Mouse (Mus musculus): ENCODE data around the gene Jpt1. TPM values are rescaled to one million over a fixed set of nuclear protein-coding genes. Genes with fewer than 3 reads are reported as not detected.
A peak's percentile ranks its signal among the peaks of the same experiment; 100 is the strongest.
"Not testable (repeated sequence)": the region's sequence is repeated elsewhere in the genome, so short reads cannot be mapped to it uniquely, and the experiment has no call there.

Jpt1 gene
- polyA plus RNA-seq, 1 experiment from 2014 or later: 592 TPM

GRCm38 (mm10) chr11:115481553-115482259 lies 32.5 kb downstream of the Jpt1 start:
- no peak for DNase-seq (ENCODE audit: low spot score)
- Histone ChIP-seq H3K27me3 (replicated peaks; ENCODE audit: low read depth, poor library complexity, severe bottlenecking) (no peaks in the 10 kb centered on the region), H3K27ac (replicated peaks) (no peak overlapping the region), H3K4me3 (no peak overlapping the region), H3K36me3 (replicated peaks) (peaks cover 18% of the 10 kb centered on the region), H3K9me3 (no peaks in the 10 kb centered on the region), H3K4me1 (peaks cover 31% of the 10 kb centered on the region)
- WGBS: 81% methylated on average over 6 of the region's 6 CpGs

DNA sequence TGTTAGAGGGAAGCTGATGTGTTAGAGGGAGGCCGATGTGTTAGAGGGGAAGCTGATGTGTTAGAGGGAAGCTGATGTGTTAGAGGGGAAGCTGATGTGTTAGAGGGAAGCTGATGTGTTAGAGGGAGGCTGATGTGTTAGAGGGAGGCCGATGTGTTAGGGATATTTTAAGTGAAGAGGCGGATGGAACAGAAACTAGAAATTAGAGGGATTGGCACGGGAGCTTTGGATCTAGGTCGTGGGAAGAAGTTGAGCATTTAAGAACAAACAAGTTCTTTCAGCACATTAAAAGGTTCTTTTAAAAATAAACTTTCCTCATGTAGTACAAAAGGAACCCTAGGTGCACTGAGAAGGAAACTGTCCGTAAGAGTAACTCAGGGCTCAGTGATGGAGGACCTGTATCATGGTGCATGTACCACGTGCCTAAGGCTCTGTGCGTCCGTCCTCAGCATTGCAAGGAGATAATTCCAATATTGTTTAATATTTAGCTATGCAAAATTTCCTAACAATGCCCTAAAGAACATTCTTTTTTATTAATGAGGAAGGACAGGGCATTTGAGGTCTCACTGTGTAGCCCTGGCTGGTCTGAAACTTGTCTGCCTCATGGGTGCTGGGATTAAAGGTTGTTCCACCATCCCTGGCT lies 35.8 kb downstream of the Jpt1 start:
- peaks cover 42% of the 10 kb centered on the region for H3K4me1 ChIP-seq
- no peak overlapping the region for H3K27ac ChIP-seq (replicated peaks)
- H3K36me3 ChIP-seq (replicated peaks): peaks cover 9% of the 10 kb centered on the region; the same call in 1 of the 2 replicates
- H3K27me3 ChIP-seq (replicated peaks; ENCODE audit: low read depth, poor library complexity, severe bottlenecking): no peaks in the 10 kb centered on the region
- WGBS: 88% methylated on average over 9 of the region's 9 CpGs
- no peaks in the 10 kb centered on the region for H3K9me3 ChIP-seq
- H3K4me3 ChIP-seq: no peak overlapping the region
- DNase-seq (ENCODE audit: low spot score): no peak

DNA sequence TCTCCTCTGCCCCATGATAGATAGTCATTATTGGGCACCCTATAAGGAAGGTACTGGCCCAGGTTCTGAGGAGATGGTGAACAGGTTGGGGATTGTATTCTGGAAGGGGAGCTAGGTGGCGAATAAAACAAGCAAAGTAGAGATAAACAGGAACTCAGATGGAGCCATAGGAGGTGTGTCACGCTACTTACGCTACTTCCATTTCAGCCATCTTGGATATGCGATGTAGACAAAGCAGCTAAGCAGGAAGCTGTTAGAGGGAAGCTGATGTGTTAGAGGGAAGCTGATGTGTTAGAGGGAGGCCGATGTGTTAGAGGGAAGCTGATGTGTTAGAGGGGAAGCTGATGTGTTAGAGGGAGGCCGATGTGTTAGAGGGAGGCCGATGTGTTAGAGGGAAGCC lies 36.8 kb downstream of the Jpt1 start:
- H3K9me3 ChIP-seq; H3K27ac ChIP-seq (replicated peaks); H3K36me3 ChIP-seq (replicated peaks); H3K27me3 ChIP-seq (replicated peaks; ENCODE audit: low read depth, poor library complexity, severe bottlenecking); DNase-seq (ENCODE audit: low spot score): not testable (repeated sequence)
- Histone ChIP-seq H3K4me1 (peaks cover 50% of the 10 kb centered on the region), H3K4me3 (0 out of 2 replicates have a peak overlapping the region, but pooled peaks have one; percentile 1)
- 87% methylated on average over 7 of the region's 7 CpGs for WGBS

DNA sequence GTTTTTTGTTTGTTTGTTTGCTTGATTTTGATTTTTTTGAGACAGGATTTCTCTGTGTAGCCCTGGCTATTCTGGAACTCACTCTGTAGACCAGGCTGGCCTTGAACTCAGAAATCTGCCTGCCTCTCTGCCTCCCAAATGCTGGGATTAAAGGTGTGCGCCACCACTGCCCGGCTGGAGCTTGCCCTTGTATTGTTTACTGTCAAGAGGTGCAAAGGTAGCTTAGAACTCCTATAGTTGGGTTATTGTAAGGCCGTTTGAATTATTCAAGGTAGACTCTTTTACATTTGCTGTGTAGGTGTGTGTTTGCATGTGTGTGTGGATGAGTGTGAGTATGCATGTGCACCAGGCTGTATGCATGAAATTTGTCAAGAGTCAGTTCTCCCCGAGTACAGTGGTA lies 37.6 kb downstream of the Jpt1 start:
- H3K4me1 ChIP-seq: peaks cover 55% of the 10 kb centered on the region
- not testable (repeated sequence) for H3K36me3 ChIP-seq (replicated peaks); DNase-seq (ENCODE audit: low spot score); H3K9me3 ChIP-seq; H3K27ac ChIP-seq (replicated peaks); H3K27me3 ChIP-seq (replicated peaks; ENCODE audit: low read depth, poor library complexity, severe bottlenecking)
- WGBS: 85% methylated on average over 4 of the region's 4 CpGs
- peak overlapping the region; percentile 95 for H3K4me3 ChIP-seq

DNA sequence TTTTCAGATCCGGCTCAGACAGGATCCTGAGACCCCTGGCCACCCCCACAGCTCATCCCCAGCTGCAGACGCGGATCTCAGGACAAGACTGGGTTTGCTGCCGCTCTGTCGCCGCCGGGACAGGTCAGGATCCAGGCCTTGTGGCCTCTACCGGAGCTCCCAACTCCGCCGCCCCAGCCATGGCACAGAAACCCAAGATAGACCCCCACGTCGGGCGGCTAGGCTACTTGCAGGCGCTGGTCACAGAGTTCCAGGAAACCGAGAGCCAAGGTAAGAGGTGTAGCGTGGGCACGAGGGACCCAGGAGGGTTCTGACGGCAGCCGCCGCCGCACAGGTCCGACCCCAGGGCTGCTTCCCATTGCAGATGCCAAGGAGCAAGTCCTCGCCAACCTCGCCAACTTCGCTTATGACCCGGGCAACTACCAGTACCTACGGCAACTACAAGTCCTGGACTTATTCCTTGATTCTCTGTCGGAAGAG lies 38.4 kb downstream of the Jpt1 start:
- WGBS: 5% methylated on average over 28 of the region's 28 CpGs
- H3K4me3 ChIP-seq: peak overlapping the region; percentile 95
- peaks cover 9% of the 10 kb centered on the region; the same call in 1 of the 2 replicates for H3K36me3 ChIP-seq (replicated peaks)
- H3K9me3 ChIP-seq: no peaks in the 10 kb centered on the region
- H3K27ac ChIP-seq (replicated peaks): peak overlapping the region; percentile 91
- H3K27me3 ChIP-seq (replicated peaks; ENCODE audit: low read depth, poor library complexity, severe bottlenecking): no peaks in the 10 kb centered on the region
- no peak for DNase-seq (ENCODE audit: low spot score)
- peaks cover 55% of the 10 kb centered on the region for H3K4me1 ChIP-seq

GRCm38 (mm10) chr11:115475025-115475757 lies 39.0 kb downstream of the Jpt1 start, which contains the start of gene Armc7:
Gene Armc7, plus strand, starts transcription at chr11:115475667.
- peaks cover 6% of the 10 kb centered on the region; the same call in 1 of the 2 replicates for H3K36me3 ChIP-seq (replicated peaks)
- H3K4me1 ChIP-seq: peaks cover 55% of the 10 kb centered on the region
- no peaks in the 10 kb centered on the region for H3K9me3 ChIP-seq
- WGBS: under 1% methylated on average over 26 of the region's 26 CpGs
- H3K4me3 ChIP-seq: peak within 1 kb of the TSS; percentile 95
- no peaks in the 10 kb centered on the region for H3K27me3 ChIP-seq (replicated peaks; ENCODE audit: low read depth, poor library complexity, severe bottlenecking)
- peak within 1 kb of the TSS; percentile 91 for H3K27ac ChIP-seq (replicated peaks)
- peak; percentile 96 for DNase-seq (ENCODE audit: low spot score)

- no peaks in the 10 kb centered on the region for H3K36me3 ChIP-seq (replicated peaks)
- no peaks in the 10 kb centered on the region for H3K9me3 ChIP-seq
- peak; percentile 93 for DNase-seq (ENCODE audit: low spot score)
- H3K4me3 ChIP-seq: peak overlapping the region; percentile 37
- H3K27ac ChIP-seq (replicated peaks): peak overlapping the region; percentile 91
- peaks cover 55% of the 10 kb centered on the region for H3K4me1 ChIP-seq
- 13% methylated on average over 15 of the region's 15 CpGs for WGBS
- H3K27me3 ChIP-seq (replicated peaks; ENCODE audit: low read depth, poor library complexity, severe bottlenecking): no peaks in the 10 kb centered on the region
Measured at GRCm38 (mm10) chr11:115473626-115474275, 40.4 kb downstream of the Jpt1 start.

- Histone ChIP-seq H3K4me1 (peaks cover 62% of the 10 kb centered on the region), H3K27ac (replicated peaks) (peak overlapping the region; percentile 91), H3K27me3 (replicated peaks; ENCODE audit: low read depth, poor library complexity, severe bottlenecking) (no peaks in the 10 kb centered on the region), H3K9me3 (no peaks in the 10 kb centered on the region), H3K4me3 (0 out of 2 replicates have a peak overlapping the region, but pooled peaks have one; percentile 16), H3K36me3 (replicated peaks) (no peaks in the 10 kb centered on the region)
- 83% methylated on average over 7 of the region's 7 CpGs for WGBS
- no peak for DNase-seq (ENCODE audit: low spot score)
Measured at GRCm38 (mm10) chr11:115472183-115472582, 42.0 kb downstream of the Jpt1 start.

DNA sequence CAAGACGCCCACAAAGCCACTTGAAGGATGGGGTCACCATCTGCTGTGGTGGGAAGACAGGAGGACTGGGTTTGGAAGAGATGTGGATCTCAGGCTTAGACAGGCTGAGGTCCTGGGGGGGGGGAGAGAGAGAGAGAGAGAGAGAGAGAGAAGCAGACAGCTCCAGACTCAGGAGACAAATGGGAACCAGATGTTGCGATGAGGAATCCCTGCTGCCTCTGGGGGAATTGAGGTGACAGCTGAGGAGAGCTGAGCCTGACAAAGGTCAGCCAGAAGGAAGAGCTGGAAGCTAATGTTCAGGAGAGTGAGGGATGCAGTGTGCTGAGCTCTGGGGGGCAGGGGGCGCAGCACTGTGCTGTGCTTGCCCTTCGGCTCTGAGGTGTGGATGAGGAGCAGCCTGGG lies 47.0 kb downstream of the Jpt1 start:
- Histone ChIP-seq H3K27me3 (replicated peaks; ENCODE audit: low read depth, poor library complexity, severe bottlenecking) (peaks cover 8% of the 10 kb centered on the region; the same call in 1 of the 2 replicates), H3K4me1 (peaks cover 33% of the 10 kb centered on the region), H3K27ac (replicated peaks) (peak overlapping the region; percentile 52), H3K4me3 (peak overlapping the region; percentile 11; the same call in 1 of the 2 replicates), H3K36me3 (replicated peaks) (no peaks in the 10 kb centered on the region), H3K9me3 (no peaks in the 10 kb centered on the region)
- WGBS: 26% methylated on average over 4 of the region's 4 CpGs
- peak; percentile 77 for DNase-seq (ENCODE audit: low spot score)

DNA sequence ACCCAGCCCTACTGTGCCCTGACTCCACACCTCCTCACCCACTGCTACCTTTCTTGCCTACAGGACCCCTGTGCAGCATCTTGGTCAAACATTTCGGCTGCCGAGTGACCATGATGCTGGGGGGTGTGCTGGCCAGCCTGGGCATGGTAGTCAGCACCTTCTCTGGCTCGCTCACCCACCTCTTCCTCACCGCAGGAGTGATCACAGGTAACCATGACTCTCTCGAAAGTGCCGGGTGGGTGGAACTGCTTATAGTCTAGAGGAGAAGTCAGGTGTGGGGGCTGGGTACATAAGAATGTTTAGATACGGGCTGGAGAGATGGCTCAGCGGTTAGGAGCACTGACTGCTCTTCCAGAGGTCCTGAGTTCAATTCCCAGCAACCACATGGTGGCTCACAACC lies 49.3 kb downstream of the Jpt1 start:
- WGBS: 87% methylated on average over 8 of the region's 8 CpGs
- H3K9me3 ChIP-seq: no peaks in the 10 kb centered on the region
- H3K36me3 ChIP-seq (replicated peaks): no peaks in the 10 kb centered on the region
- peaks cover 13% of the 10 kb centered on the region; the same call in 1 of the 2 replicates for H3K27me3 ChIP-seq (replicated peaks; ENCODE audit: low read depth, poor library complexity, severe bottlenecking)
- no peak overlapping the region for H3K27ac ChIP-seq (replicated peaks)
- peaks cover 45% of the 10 kb centered on the region for H3K4me1 ChIP-seq
- DNase-seq (ENCODE audit: low spot score): no peak
- H3K4me3 ChIP-seq: no peak overlapping the region

GRCm38 (mm10) chr11:115463397-115463796 lies 50.8 kb downstream of the Jpt1 start:
- 82% methylated on average over 11 of the region's 11 CpGs for WGBS
- Histone ChIP-seq H3K27ac (replicated peaks) (no peak overlapping the region), H3K9me3 (no peaks in the 10 kb centered on the region), H3K4me3 (no peak overlapping the region), H3K4me1 (peaks cover 47% of the 10 kb centered on the region), H3K27me3 (replicated peaks; ENCODE audit: low read depth, poor library complexity, severe bottlenecking) (peaks cover 13% of the 10 kb centered on the region; the same call in 1 of the 2 replicates), H3K36me3 (replicated peaks) (no peaks in the 10 kb centered on the region)
- DNase-seq (ENCODE audit: low spot score): no peak

Data from embryonic facial prominence, embryonic 10.5 days (tissue).